Mouse (Mus musculus) kidney, adult 8-10 months (tissue): ENCODE results near the gene Kctd11.

Experiments
- DNase-seq, 2 experiments: peaks; one replicate each; pipeline ENCODE4 v3.0.0; 2022

The Kctd11 gene

GRCm38 (mm10) chr11:69846738-69847688, 34.2 kb downstream of the Kctd11 start:
- DNase-seq = no peak

GRCm38 (mm10) chr11:69846198-69846680, 35.0 kb downstream of the Kctd11 start, which contains the start of gene Plscr3:
Gene Plscr3 (plus strand): TSS chr11:69846376.
- peak; percentile 93 to 95 for DNase-seq

GRCm38 (mm10) chr11:69838714-69839104, 42.5 kb downstream of the Kctd11 start:
- DNase-seq = peak in 1 of 2 experiments; percentile 27

- DNase-seq = peak; percentile 98 to 99
Observed at GRCm38 (mm10) chr11:69837952-69838713, 43.1 kb downstream of the Kctd11 start, which contains the start of gene Tmem256. Gene Tmem256 (plus strand): TSS chr11:69838514.

- DNase-seq = peak in 1 of 2 experiments; percentile 26
Observed at GRCm38 (mm10) chr11:69837604-69837951, 43.6 kb downstream of the Kctd11 start, which contains the start of gene Nlgn2. Gene Nlgn2 (minus strand): TSS chr11:69837784.

- no peak for DNase-seq
Observed at GRCm38 (mm10) chr11:69836703-69837576, 44.3 kb downstream of the Kctd11 start.

GRCm38 (mm10) chr11:69835966-69836335, 45.3 kb downstream of the Kctd11 start:
- DNase-seq = no peak

GRCm38 (mm10) chr11:69835326-69835965, 45.8 kb downstream of the Kctd11 start:
- no peak for DNase-seq

- no peak for DNase-seq
Observed at GRCm38 (mm10) chr11:69834001-69834549, 47.1 kb downstream of the Kctd11 start.

GRCm38 (mm10) chr11:69833554-69833953, 47.7 kb downstream of the Kctd11 start:
- DNase-seq = no peak

GRCm38 (mm10) chr11:69828832-69829231, 52.4 kb downstream of the Kctd11 start:
- DNase-seq = no peak
